Mouse (Mus musculus) left cerebral cortex, adult 9 months (tissue): ENCODE measurements at regions not wholly inside any gene's neighbourhood (a gene's known extent, or its start where the extent isn't known, plus 50 kb on each side); places are given as distances from the start of the nearest gene placed in this dataset.

Experiments
- DNase-seq, 2 experiments: peaks; one replicate each; pipeline ENCODE4 v3.0.0; 2022; ENCODE audit warnings: low spot score in 2 of 2

DNA sequence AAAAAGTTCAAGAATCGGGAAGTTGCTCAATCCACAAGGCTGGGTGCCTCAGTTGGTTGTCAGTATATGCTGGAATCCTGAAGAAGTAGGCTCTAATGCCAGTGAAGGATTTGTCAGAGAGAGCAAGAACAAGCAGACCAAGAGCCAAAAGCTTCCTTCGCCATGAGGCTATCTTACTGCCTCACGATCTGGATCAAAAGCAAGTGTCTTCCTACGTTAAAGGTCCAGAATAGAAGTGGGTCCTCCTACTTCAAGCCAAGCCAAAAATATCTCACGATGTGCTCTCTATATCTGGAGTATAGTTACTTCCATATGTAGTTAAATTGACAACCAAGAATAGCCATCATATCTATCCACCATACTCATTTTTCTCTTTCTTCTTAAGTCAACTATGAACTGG, 102.5 kb upstream of the 4930578C19Rik start:
- DNase-seq = peak; percentile 21 to 22

GRCm38 (mm10) chrX:18520246-18520980, 59.2 kb upstream of the 4930578C19Rik start:
- peak; percentile 57 to 82 for DNase-seq
